Comparison of ENCODE assay signal across 10 mouse cellular contexts in genomic region chr12:89813718-89814117, GRCm38 (mm10).
DNase-seq lines count a peak whose midpoint lies in the region; ATAC-seq and TF ChIP-seq lines count a peak whose summit lies in the region.
"Had no signal": no experiment of that assay in that cellular context is flagged by ENCODE, and none has a peak within 500 bp of the region (broad histone marks: within the 10 kb centered on the region; RNA-seq: fewer than 3 reads in every experiment).

No protein-coding gene starts in this region.

- intact Hi-C loops in gastrocnemius, adult 2 months (cut with DNase I) = no loop called here

- H3K27ac ChIP-seq in intestine, embryonic 14.5 days (ENCODE audit: low read depth) = no peak overlapping the region
- no peak overlapping the region for H3K27ac ChIP-seq in intestine, embryonic 16.5 days (ENCODE audit: low read length)
- no peak overlapping the region for H3K27ac ChIP-seq in embryonic facial prominence, embryonic 11.5 days (replicated peaks; ENCODE audit: low read depth, low read length)
- no peak overlapping the region for H3K27ac ChIP-seq in forebrain, embryonic 15.5 days (replicated peaks)
- no peak overlapping the region for H3K27ac ChIP-seq in midbrain, embryonic 13.5 days
- no peak overlapping the region for H3K27ac ChIP-seq in gastrocnemius, adult 2 months

- no peak for DNase-seq in intestine, embryonic 14.5 days (ENCODE audit: low spot score)
- no peak for DNase-seq in embryonic facial prominence, embryonic 11.5 days (ENCODE audit: low spot score)
- no peak for DNase-seq in gastrocnemius, adult 2 months
- DNase-seq in embryo, embryonic 11 days = no peak
- DNase-seq: kidney, adult 8-10 months; right cerebral cortex, postnatal 4 days had no signal

- ATAC-seq in intestine, embryonic 14.5 days (replicated peaks; ENCODE audit: low FRiP score, low TSS enrichment, low read depth) = no peak
- no peak for ATAC-seq in intestine, embryonic 16.5 days
- ATAC-seq in embryonic facial prominence, embryonic 11.5 days (replicated peaks; ENCODE audit: insufficient number of reproducible peaks, low FRiP score, low TSS enrichment, low read depth) = no peak
- ATAC-seq in forebrain, embryonic 15.5 days (replicated peaks) = no peak
- ATAC-seq in midbrain, embryonic 13.5 days = no peak
- ATAC-seq in megakaryocyte progenitor cell, adult 5-6 weeks (replicated peaks; ENCODE audit: poor library complexity) = no peak

- no peaks in the 10 kb centered on the region for H3K9me3 ChIP-seq in intestine, embryonic 14.5 days (ENCODE audit: control insufficient read depth, low read length)
- no peaks in the 10 kb centered on the region for H3K9me3 ChIP-seq in intestine, embryonic 16.5 days (ENCODE audit: control insufficient read depth, low read length)
- H3K9me3 ChIP-seq in embryonic facial prominence, embryonic 11.5 days (replicated peaks; ENCODE audit: control insufficient read depth, low read length) = no peaks in the 10 kb centered on the region
- H3K9me3 ChIP-seq in forebrain, embryonic 15.5 days = no peaks in the 10 kb centered on the region
- no peaks in the 10 kb centered on the region for H3K9me3 ChIP-seq in midbrain, embryonic 13.5 days

- no peak for TF ChIP-seq CTCF in gastrocnemius, adult 2 months (IDR thresholded peaks at IDR 0.05)

- no peaks in the 10 kb centered on the region for H3K36me3 ChIP-seq in intestine, embryonic 14.5 days (ENCODE audit: control insufficient read depth, insufficient read depth, low read length)
- H3K36me3 ChIP-seq in intestine, embryonic 16.5 days (ENCODE audit: control insufficient read depth, insufficient read depth, low read length) = no peaks in the 10 kb centered on the region
- H3K36me3 ChIP-seq in embryonic facial prominence, embryonic 11.5 days (replicated peaks; ENCODE audit: control insufficient read depth, insufficient read depth, low read depth, low read length) = no peaks in the 10 kb centered on the region
- no peaks in the 10 kb centered on the region for H3K36me3 ChIP-seq in forebrain, embryonic 15.5 days
- H3K36me3 ChIP-seq in midbrain, embryonic 13.5 days = no peaks in the 10 kb centered on the region

- H3K9ac ChIP-seq in intestine, embryonic 14.5 days (ENCODE audit: low read length) = no peak overlapping the region
- no peak overlapping the region for H3K9ac ChIP-seq in intestine, embryonic 16.5 days (ENCODE audit: low read depth, low read length)
- H3K9ac ChIP-seq in embryonic facial prominence, embryonic 11.5 days (replicated peaks; ENCODE audit: low read length) = no peak overlapping the region
- 0 out of 2 replicates have a peak overlapping the region, but pooled peaks have one; percentile 21 for H3K9ac ChIP-seq in forebrain, embryonic 15.5 days (replicated peaks)
- H3K9ac ChIP-seq in midbrain, embryonic 13.5 days (replicated peaks) = peak overlapping the region; percentile 43

- H3K4me1 ChIP-seq in intestine, embryonic 14.5 days (replicated peaks; ENCODE audit: control insufficient read depth, insufficient read depth, low read length) = peaks cover 5% of the 10 kb centered on the region; the same call in 1 of the 2 replicates
- 0 out of 2 replicates have a peak, but pooled peaks cover 3% of the 10 kb centered on the region for H3K4me1 ChIP-seq in intestine, embryonic 16.5 days (ENCODE audit: control insufficient read depth, insufficient read depth, low read length)
- no peaks in the 10 kb centered on the region for H3K4me1 ChIP-seq in embryonic facial prominence, embryonic 11.5 days (ENCODE audit: control insufficient read depth, insufficient read depth, low read length)
- H3K4me1 ChIP-seq in forebrain, embryonic 15.5 days = peaks cover 48% of the 10 kb centered on the region
- H3K4me1 ChIP-seq in midbrain, embryonic 13.5 days (replicated peaks) = peaks cover 46% of the 10 kb centered on the region

- 74% methylated on average over 5 of the region's 5 CpGs for WGBS in intestine, embryonic 14.5 days
- 76% methylated on average over 5 of the region's 5 CpGs for WGBS in intestine, embryonic 16.5 days
- 59% methylated on average over 5 of the region's 5 CpGs for WGBS in embryonic facial prominence, embryonic 11.5 days
- WGBS in forebrain, embryonic 15.5 days = 77% methylated on average over 5 of the region's 5 CpGs
- 76% methylated on average over 5 of the region's 5 CpGs for WGBS in midbrain, embryonic 13.5 days

- H3K4me2 ChIP-seq in intestine, embryonic 14.5 days (ENCODE audit: low read length) = peak overlapping the region; percentile 86
- H3K4me2 ChIP-seq in intestine, embryonic 16.5 days (ENCODE audit: low read depth, low read length) = no peak overlapping the region
- peak overlapping the region; percentile 10; the same call in 1 of the 2 replicates for H3K4me2 ChIP-seq in embryonic facial prominence, embryonic 11.5 days (ENCODE audit: low read depth, low read length)
- H3K4me2 ChIP-seq in forebrain, embryonic 15.5 days (replicated peaks) = 0 out of 2 replicates have a peak overlapping the region, but pooled peaks have one; percentile 85
- peak overlapping the region; percentile 90 for H3K4me2 ChIP-seq in midbrain, embryonic 13.5 days (replicated peaks)

- peak overlapping the region; percentile 49; the same call in 1 of the 2 replicates for H3K4me3 ChIP-seq in intestine, embryonic 14.5 days (ENCODE audit: low read depth, low read length)
- H3K4me3 ChIP-seq in intestine, embryonic 16.5 days (ENCODE audit: low read length) = no peak overlapping the region
- no peak overlapping the region; the same call in 1 of the 2 replicates for H3K4me3 ChIP-seq in embryonic facial prominence, embryonic 11.5 days (ENCODE audit: low read depth, low read length)
- H3K4me3 ChIP-seq in forebrain, embryonic 15.5 days = peak overlapping the region; percentile 47
- H3K4me3 ChIP-seq in midbrain, embryonic 13.5 days (replicated peaks) = peak overlapping the region; percentile 50
- H3K4me3 ChIP-seq in gastrocnemius, adult 2 months = no peak overlapping the region

- no peaks in the 10 kb centered on the region; the same call in 1 of the 2 replicates for H3K27me3 ChIP-seq in intestine, embryonic 14.5 days (replicated peaks; ENCODE audit: control insufficient read depth, insufficient read depth, low read length)
- 0 out of 2 replicates have a peak, but pooled peaks cover 12% of the 10 kb centered on the region for H3K27me3 ChIP-seq in intestine, embryonic 16.5 days (replicated peaks; ENCODE audit: control insufficient read depth, insufficient read depth, low read length)
- H3K27me3 ChIP-seq in embryonic facial prominence, embryonic 11.5 days (ENCODE audit: control insufficient read depth, insufficient read depth, low read length) = peaks cover 3% of the 10 kb centered on the region; the same call in 1 of the 2 replicates
- H3K27me3 ChIP-seq in forebrain, embryonic 15.5 days = 0 out of 2 replicates have a peak, but pooled peaks cover 4% of the 10 kb centered on the region
- H3K27me3 ChIP-seq in midbrain, embryonic 13.5 days = peaks cover 21% of the 10 kb centered on the region

Comparison
In these comparisons a context has a peak if more than half of its experiments do, and no peak if none do; other contexts are left out.
1. H3K4me3 ChIP-seq: peak in intestine, embryonic 14.5 days (single experiment), forebrain, embryonic 15.5 days (single experiment) and midbrain, embryonic 13.5 days (single experiment); none in intestine, embryonic 16.5 days (single experiment), embryonic facial prominence, embryonic 11.5 days (single experiment) and gastrocnemius, adult 2 months (single experiment).
2. H3K9ac ChIP-seq: peak in forebrain, embryonic 15.5 days (single experiment) and midbrain, embryonic 13.5 days (single experiment); none in intestine, embryonic 14.5 days (single experiment), intestine, embryonic 16.5 days (single experiment) and embryonic facial prominence, embryonic 11.5 days (single experiment).